Mouse (Mus musculus) cerebellum, adult 11 months (tissue): ENCODE data around the gene Paqr9.
"Not testable (repeated sequence)": the region's sequence is repeated elsewhere in the genome, so short reads cannot be mapped to it uniquely, and the experiment has no call there.

Source experiments
- DNase-seq: peaks from one replicate; pipeline ENCODE4 v3.0.0; 2022

Paqr9 gene

DNA sequence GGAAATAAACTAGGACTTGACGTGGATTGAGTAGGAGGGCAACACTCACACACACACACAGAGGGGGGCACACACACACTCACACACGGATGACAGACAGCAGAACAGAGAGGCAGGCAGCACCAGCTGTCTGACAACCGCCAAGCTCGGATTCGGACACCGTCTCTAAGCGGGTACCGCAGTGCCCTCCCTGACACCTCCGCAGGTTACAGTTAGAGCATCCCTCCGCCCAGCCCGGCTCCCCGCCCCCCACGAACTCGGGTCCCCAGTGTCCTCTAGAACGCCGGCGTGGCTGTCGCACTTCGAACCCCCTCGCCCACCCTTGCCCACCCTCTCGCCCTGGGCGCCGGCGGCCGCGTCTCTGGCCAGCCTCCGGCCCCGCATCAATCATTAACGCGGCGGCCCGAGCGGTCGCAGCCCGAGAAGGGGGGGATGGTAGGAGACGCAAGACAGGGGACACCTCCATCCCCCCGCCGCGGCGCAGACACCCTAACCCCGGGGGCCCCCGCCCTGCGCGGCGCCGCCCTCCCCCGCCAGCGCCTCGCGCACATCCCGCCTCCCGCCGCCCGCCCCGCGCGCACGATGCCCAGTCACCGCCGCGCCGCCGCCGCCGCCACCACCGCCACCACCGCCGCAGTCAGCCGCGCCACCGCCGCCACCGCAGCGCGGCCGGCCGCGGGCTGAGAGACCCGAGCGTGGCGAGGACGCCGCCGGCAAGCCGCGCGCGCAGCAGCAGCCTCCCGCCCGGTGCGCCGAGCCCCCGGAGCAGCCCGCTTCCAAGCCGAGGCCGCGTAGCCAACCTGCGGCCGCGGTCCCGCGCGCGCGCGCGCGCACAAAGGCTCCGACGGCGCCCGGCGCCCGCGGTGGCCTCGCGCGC is at the start of gene Paqr9:
Paqr9 (plus strand) TSS at position 599 of the 877 bp plus-strand sequence.
- DNase-seq, result peak; percentile 71

DNA sequence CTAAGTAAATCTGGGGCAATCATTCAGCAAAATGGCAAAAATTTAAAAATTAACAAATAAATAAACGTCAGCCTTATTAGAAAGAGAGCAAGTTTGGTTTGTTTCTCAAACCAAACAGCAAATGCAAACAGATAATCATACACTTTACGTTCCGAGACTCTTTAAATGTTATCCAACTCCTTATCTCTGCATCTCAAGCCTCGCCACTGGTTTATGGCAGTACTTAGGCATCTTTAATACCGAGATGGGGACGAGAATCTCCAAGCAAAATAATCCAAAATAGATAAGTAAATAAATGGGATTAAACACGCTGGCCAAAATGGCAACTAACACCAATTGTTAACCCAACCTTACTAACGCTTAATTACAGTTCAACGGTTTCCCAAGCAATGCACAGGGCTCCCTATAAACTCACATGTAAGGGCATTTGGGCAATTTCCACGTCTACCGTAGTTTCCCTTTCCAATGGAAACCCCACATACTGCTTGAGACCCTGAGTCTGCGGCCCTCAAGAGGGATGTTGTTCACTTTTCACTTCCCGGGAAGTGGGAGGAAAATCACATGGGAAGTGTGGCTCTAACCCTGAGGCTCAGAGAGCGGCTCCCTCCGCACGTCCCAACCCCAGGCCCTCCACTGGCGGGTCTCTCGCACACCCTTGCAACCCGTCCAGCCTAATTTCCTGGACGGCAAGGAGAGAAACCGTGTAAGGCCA is 48.6 kb upstream of the Paqr9 start:
- DNase-seq, result no peak

DNA sequence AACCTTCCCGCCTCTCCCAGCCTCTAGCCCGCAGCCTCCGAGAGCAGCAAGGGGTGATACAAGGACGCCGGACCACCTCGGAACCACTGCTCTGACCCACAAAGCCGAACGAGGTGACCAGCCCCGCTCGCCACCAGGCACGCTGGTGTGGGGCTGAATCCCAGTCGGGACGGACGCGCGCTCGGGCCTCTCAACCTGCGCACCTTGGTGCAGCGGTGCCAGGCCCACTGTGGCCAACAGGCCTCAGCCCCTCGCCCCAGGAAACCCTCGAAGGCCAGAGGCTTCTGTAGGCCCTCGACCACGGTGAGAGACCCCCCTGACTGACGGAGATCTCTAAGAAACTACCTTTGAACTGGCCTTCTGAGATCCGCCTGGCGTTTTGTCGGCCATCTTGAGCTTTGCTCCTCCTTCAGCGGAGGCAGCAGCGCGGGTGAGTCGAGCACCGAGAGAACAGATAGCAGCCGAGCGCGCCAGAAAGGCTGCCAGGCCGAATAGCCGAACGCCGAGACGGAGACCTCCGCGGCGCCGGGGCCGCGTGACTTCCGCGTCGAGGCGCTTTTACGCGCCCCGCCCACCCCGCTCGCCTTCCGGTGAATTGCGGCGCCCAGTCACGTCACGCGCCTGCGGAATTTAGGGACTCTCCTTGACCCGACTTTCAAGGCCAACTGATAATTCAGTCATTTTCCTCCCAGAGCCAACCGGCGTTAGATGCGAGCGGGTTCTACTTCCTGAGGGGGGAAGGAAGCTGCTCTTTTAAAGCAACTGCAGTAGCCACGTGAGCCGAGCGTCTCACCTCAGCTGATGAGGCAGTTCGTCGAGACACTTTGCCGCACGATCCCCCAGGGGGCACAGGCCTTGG is 47.8 kb upstream of the Paqr9 start, which contains the start of gene U2surp:
U2surp (minus strand) TSS at position 525 of the 859 bp plus-strand sequence.
- peak; percentile 95 for DNase-seq

DNA sequence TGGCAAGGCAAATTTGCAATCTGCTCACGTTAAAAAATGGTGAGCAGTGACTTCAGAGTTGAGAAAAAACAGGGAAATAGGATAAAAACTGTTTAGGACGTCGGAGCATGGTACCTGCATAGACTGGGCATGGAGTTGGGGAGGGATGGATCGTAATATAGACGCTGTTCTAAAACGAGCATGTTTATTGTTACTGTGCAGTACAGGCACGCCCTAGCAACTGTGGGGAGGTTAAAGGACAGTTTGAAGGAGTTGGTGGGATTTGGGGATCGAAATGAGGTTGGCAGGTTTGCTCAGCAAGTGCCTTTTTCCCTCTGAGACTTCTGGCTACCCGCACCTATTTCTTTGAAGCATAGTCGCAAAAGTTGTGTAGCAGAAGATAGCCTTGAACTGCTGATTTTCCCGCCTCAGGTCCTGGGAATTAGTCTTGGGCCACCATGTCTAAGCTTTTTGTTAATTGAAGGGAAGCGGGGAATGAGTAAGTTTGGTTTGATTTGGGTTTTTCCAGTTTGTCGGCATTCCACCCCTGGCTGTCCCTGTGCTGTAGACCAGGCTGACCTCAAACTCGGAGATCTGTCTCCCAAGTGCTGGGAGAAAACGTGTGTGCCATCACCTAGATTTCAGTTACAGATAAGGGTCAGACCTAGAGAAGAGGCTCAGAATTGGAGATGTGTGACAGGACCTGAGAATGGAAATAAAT is 47.0 kb upstream of the Paqr9 start:
- no peak for DNase-seq

DNA sequence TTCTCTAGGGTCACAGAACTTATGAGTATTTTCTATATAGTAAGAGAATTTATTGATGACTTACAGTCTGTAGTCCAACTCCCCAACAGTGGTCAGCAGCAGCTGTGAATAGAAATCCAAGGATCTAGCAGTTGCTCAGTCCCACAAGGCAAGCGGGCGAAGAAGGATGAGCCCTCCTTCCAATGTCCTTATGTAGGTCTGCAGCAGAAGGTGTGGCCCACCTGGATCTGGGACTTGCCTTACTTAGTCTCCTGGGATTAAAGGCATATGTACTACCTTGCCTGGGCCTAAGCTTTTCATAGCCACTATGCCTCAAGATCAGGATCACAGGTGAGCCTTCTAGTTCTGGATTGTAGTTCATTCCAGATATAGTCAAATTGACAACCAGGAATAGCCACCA is 45.7 kb upstream of the Paqr9 start:
- DNase-seq, result no peak

DNA sequence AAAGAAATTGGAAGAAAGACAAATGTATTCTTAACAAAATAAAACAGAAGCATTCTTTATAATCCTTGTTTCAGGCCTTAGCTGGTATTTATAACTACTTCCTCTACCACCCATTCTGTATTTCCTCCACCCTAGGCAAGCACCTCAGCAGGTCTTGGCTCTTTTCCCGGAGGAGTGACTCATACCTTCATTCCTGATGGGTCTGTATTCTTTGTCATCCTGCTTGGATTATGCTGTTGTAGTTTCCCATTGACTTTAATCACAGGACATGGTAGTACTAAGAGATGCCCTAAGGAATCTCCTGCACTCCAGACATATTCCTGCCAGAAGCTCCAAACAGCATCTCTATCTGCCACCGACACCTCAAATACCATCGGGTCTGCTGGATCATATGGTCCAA is 45.1 kb upstream of the Paqr9 start:
- not testable (repeated sequence) for DNase-seq

DNA sequence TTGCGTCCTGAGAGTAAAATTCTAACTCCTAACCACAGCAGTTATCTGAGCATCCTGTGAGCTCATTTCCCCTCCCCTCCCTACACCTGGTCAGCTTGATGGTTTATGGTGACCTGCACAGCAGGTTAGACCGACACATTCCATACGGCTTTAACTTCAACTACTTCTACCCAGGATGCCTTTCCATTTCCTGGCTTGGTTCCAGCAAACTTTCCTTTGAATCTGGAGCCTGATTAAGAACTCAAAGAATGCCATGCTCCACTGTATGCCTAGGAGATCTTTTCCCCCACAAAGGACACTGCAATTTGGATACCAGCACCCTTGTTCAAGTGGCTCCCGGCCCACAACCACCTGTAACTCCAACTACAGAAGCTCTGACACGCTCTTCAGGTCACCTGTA is 38.9 kb upstream of the Paqr9 start:
- no peak for DNase-seq

DNA sequence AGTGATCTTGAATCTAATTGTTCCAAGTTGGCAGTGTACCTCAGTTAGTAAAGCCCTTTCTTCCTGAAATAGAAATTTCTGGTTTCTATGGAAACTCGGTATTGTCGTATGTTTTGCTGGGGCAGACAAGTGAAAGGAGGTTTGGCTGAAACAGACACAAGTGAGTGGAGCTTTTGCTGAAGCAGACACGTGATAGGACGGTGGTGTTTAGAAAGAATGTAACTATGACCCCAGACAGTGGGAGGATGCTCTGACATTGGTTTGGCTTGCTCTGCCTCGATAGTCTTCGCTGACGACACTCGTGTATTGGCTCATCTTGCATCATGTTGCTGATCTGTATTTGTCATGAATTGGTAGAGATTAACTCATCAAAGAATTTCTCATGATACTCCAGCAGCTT is 38.4 kb upstream of the Paqr9 start:
- no peak for DNase-seq

DNA sequence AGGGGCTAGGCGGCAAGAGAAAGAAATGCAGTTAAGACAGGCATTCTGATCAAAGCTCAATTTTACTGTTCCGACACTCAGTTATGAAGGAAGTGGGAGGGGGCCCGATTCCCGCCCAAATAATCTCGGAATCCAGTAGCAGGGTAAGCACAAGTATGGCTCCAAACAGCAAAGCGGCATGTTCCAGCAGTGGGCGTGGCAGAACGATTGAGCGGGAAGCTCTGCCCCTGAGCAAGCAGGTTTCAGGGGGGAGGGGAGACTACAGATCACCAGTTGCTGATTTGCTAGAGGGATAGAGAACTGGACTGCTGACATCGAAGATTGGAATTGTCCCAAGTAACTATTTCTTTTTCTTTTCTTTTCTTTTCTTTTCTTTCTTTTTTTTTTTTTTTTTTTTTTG is 37.9 kb upstream of the Paqr9 start:
- no peak for DNase-seq

DNA sequence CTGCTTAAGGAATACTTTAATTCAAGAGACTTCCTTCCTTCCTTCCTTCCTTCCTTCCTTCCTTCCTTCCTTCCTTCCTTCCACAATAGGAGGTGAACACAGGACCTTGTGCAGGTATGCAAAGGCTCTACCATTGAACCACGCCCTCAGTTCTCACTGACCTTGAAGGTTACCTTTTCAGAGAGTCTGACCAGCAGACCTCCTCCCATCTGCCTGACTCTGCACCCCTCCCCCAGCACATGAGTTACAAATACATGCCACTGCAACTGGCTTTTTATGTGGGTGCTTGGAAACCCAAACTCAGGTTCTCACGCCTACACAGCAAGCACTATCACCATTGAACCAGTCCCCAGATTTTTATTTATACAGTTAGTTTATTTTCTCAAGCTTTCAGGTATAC is 36.9 kb upstream of the Paqr9 start:
- DNase-seq, result no peak

DNA sequence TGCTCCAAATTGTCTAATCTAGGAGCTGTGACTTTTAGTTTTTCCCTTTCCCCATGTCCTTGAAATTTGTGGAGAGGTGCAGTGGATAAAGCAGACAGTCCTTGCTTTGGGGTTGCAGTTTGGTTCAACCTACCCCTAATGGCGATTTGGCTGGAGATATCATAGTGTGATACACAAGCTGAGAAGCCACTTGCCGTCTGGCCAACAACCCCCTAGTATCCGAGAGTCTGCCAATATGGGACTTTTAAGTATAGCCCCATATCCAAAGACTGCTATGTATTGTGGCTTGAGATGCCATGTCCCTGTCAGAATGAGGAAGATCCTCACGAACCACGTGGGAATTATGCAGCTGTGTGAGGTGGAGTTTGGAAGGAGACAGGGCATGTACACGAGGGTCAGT is 34.1 kb upstream of the Paqr9 start:
- no peak for DNase-seq

DNA sequence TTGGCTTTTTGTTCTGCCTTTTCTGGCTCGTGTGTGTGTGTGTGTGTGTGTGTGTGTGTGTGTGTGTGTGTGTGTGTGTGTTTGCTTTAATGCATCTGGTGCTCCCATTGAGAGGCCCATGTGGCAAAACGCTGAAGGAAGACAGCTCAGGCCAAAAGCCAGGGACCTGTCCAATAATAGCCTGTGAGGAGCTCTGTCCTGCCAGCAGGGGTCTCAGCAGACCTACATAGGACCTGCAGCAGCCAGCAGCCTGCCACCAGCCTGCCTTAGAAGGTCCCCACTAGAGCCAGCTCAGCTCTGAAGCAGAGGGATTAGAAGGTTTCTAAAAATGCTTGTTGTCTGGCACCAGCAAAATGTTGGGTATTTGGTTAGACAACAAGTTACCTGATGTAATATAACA is 33.5 kb upstream of the Paqr9 start:
- DNase-seq, result peak; percentile 87

DNA sequence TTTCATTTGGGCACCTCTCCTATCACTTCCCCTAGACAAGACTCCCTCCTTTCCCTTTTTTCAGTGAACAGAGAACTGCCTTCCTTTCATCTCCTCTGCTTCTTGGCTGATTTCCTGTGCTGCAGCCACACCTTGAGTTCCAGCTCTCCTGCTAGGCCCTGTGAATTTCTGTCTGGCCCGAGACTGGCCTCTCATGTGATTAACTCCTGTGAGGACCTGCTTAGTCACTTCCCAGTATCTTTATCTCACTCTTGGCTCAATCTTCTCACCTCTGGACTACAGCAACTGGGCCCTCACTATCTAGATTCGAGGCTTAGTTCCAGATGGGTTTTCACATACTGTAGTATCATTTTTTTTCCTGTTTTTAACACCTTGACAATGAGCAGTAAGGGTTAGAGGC is 31.8 kb upstream of the Paqr9 start:
- no peak for DNase-seq

DNA sequence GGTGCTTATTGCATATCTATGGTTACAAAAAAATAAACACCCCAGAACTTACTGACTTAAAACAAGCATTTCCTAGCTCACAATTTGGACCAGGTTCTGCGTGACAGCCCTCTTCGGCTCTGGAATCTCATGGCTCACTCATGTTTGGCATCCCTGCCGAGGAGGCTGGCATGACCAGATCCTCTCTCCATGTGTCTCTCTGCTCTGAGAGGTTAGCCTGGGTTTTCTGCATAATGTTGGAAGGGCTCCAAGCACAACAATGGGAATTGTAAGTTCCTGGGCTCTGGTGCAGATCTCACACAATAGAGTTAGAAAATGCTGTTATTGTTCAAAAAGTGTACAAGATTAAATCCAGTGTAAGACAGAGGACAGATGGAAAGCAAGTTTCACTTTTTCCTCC is 28.3 kb upstream of the Paqr9 start:
- peak; percentile 55 for DNase-seq

DNA sequence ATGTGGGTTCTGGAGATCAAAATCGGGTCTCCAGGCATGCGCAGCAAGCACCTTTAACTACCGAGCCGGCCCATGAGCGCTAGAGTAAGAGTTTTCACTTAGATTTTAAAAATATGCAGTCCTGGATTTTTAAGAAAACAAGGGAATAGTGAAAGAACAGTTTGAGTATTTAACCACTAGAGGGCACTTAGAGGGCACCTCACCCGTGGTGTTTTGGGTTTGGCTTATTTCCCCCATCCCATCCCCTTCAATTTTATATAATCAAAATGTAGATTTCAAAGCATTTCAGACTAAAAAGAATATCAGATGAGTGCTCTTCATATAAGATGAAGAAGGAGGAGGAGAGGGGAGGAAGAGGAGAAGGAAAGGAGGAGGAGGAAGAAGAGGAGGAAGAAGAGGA is 25.6 kb upstream of the Paqr9 start:
- DNase-seq, result no peak

DNA sequence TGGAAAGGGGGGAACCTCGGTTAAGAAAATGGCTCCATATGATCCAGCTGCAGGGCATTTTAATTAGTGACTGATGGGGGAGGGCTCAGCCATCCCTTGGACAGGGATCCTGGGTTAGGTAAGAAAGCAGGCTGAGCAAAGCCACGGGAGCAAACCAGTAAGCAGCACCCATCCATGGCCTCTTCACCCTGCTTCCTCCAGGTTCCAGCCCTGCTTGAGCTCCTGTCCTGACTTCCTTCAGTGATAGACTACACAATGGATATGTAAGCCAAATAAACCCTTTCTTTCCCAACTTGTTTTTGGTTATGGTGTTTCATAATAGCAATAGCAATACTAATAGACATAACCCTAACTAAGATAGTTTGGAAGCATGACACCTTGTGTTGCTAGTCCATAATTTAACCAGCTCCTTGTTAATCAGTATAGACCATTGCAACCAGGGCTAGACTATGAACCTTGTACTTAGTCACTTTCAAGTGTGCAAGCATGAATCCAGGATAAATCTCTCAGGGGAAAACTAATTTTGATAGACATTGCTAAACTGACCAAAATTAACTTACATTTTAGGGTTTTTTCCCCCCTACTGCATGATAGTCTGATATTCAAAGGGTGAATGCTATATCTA is 20.2 kb upstream of the Paqr9 start:
- no peak for DNase-seq

DNA sequence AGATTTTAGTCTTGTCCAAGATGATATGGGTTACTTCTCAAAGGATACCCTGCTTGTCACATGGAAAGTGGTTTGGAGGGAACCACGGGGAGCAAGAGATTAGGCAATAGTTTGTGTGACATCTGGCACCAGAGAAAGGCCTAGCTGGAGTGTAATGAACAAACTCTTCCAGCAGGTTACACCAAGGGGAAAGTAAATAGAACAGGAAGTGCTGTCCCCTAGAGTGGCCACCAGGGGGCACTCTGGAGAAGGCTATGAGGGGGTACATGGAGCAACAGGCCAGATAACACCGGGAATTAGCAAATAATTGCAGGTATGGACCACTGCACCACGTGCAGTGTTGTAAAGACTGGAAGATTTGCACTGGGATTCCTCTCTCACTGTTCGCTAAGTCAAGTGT is 19.0 kb upstream of the Paqr9 start:
- DNase-seq, result peak; percentile 52

DNA sequence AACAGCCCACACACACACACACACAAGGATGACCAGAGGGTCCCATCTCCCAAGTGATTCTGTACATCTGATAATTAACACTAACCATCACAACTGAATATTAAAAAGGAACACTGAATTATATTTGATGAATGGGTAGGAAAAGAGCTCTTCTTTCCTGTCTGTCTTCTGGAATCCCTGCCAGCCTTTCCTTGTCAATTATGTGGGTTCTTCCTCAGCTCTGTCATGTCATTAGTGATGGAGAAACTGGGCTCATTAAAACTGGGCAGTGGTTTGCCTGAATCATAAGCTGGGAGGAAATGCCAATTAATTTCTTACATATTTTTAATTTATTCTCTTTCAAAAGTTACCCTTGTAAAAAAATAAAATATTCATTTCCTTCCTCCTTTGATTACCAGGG is 18.2 kb upstream of the Paqr9 start:
- no peak for DNase-seq

DNA sequence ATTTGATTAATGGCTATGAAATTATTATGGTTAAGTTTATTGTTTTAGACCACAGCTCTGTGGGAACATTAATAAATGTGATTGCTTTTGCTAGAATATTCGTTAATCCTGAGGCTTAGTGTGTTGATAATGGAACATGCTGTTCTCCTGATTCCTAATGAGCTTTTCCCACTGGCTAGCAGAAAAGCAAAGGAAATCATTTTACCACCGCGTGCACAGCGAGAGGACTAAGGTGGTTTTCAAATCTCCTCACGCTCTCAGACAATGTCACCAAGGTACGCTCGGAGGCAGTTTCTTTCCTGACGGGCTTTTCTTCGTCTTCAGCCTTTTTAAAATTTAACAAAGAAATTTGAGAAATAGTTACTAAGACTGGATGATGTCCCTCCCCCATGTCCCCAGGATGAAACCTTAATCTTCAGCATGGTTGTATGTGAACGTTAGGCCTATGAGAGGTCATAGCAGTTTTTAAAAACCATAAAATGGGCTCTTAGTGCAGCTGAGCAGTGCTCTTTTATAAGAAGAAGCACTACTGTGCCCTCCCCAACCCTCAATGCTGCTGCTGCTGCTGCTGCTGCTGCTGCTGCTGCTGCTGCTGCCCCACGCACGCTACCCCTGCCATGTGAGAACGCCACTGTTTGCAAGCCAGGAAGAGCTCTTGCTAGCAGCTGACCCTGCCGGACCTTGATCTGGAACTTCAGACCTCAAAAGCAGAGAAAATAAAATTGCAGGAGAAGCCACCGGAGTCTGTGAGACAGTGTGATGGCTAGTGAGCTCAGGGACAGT is 17.6 kb upstream of the Paqr9 start:
- DNase-seq, result no peak

DNA sequence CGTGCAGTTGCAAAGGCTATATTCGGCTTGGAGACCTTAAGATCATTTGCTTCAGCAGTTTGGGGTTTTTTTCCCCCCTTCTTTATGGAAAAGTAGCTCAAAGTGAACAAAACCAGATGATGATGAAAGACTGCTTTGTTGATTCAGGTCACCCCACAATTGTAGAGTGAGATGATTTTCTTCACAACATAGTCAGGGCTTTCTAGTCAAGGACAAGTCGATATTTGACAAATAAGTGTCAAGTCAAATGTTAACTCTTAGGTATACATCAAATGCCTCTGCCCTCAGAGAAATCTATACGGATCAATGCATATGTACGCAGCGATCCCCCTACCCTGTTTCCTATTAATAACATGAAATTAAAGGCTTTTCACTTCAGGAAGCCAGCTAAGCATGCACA is 17.0 kb upstream of the Paqr9 start:
- DNase-seq, result no peak

DNA sequence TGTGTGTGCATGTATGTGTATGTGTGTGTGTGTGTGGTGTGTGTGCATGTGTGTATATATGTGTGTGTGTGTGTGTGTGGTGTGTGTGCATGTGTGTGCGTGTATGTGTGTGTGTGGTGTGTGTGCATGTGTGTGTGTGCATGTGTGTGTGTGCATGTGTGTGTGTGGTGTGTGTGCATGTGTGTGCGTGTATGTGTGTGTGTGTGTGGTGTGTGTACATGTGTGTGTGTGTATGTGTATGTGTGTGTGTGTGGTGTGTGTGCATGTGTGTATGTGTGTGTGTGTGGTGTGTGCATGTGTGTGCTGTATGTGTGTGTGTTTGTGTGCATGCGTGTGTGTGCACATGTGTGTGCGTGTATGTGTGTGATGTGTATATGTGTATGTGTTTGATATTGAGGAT is 14.9 kb upstream of the Paqr9 start:
- DNase-seq, result no peak
